Mouse (Mus musculus) spleen, postnatal 4 days (tissue): ENCODE data around the gene Jtb.
A peak's percentile ranks its signal among the peaks of the same experiment; 100 is the strongest.

Experiments used
- DNase-seq, 2 experiments: peaks; one replicate each; pipeline ENCODE4 v3.0.0; 2022; ENCODE audit warnings: low spot score in 2 of 2

Gene Jtb

GRCm38 (mm10) chr3:90231507-90232333, at the start of gene Jtb:
Gene Jtb, plus strand, starts transcription at chr3:90231597.
- DNase-seq, result peak; percentile 87 to 93

DNA sequence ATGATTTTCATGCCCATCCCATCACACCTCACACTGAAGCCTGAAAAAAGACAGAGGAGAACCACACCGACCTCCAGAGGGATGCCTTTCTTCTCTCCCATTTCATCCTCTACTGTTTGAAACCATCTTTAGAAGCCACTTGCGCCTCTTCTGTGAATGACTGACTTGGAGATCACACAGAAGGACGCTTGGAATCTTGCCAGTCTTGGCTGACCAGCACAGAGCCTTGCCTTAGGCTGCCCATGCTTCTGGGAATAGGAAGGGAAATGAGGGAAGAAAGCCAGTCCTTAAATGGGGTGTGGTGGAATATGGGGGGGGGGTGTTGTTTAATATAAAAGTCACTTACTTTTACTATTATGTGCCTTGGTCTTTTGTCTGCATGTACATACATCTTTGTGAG, 47.8 kb upstream of the Jtb start:
- no peak for DNase-seq

- DNase-seq, result no peak
Observed at GRCm38 (mm10) chr3:90190859-90191510, 40.4 kb upstream of the Jtb start.

GRCm38 (mm10) chr3:90194759-90195158, 36.6 kb upstream of the Jtb start:
- no peak for DNase-seq

DNA sequence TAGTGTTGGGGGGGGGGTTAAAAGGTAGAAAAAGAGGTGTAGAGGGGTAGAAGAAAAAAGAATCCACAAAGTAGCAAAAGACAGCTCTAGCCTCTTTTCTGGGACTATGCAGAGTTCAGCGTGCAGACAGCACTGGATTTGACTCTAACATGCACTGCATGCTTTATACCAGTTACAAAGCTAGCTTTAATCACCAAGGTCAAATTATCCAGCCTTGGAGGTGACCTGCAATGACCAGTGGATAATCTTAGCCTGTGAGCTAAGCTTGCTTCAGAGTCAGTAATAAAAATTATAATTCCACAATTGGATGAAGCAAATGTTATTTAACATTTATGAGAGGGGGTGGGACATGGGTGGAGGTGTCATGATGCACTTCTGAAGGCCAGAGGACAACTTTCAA, 35.8 kb upstream of the Jtb start:
- DNase-seq, result no peak

DNA sequence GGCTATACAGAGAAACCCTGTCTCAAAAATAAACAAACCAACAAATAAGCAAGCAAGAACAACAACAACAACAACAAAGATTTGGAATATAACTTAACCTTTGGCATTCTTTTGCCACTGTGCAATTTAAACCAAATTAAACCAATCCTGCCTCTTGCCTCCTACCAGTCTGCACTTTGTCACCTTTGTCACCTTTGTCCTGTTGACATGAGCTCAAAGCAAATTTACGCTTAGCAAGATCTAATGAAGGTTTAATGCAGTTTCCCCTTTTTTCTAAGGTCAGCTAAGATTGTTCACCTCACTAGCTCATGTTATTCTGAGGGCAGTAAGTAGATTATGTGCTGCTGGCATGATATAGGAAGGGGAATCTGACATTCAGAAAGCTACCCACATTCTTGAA, 33.8 kb upstream of the Jtb start:
- no peak for DNase-seq

DNA sequence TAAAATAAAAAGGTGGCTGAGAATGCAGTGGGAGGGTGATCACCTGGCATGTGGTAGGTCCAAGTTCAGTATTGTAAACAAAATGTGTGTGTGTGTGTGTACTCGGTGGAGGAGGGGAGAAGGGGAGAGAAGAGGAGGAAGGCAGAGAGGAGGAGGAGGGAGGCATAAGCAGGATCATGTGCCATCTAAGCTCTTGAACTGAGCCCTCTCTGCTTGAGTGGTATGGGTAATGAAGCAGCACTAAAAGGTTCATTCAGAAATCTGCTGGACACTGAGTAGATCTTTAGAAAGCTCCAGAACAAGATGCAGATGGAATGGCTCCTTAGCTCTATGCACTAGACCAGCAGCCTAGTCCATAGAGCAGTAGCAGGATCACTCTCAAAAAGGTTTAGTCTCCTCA, 28.5 kb upstream of the Jtb start:
- no peak for DNase-seq

GRCm38 (mm10) chr3:90203619-90204018, 27.8 kb upstream of the Jtb start:
- no peak for DNase-seq

DNA sequence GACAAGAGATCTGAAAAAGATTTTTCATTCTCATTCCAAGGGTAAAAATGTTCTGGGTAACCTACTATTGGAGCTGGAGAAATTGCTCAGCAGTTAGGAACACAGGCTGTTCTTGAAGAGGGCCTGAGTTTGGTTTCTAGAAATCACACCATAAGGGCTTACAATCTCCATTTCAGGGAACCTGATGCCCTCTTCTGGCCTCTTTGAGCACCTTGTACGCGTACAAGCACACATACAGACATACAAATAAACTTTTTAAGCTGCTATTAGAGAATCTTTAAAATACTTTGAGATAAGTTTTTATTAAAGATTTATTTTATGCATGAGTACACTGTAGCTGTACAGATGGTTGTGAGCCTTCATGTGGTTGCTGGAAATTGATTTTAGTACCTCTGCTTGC, 26.8 kb upstream of the Jtb start:
- DNase-seq, result no peak

DNA sequence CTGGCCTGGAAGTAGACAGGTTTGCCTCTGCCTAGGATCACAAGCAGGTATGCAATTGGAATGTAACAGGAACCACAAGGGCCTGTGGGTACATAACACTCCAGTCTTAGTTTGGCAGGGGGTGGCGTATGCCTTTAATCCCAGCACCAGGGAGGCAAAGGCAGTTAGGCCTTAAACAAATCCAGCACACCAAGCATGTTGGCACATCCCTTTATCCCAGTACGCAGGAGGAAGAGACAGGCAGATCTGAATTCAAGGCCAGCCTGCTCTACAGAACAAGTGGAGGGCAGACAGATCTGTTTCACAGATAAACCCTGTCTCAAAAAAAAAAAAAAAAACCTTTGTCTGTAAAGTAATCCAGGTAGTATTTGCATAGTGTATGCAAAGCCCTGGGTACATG, 22.7 kb upstream of the Jtb start:
- no peak for DNase-seq

DNA sequence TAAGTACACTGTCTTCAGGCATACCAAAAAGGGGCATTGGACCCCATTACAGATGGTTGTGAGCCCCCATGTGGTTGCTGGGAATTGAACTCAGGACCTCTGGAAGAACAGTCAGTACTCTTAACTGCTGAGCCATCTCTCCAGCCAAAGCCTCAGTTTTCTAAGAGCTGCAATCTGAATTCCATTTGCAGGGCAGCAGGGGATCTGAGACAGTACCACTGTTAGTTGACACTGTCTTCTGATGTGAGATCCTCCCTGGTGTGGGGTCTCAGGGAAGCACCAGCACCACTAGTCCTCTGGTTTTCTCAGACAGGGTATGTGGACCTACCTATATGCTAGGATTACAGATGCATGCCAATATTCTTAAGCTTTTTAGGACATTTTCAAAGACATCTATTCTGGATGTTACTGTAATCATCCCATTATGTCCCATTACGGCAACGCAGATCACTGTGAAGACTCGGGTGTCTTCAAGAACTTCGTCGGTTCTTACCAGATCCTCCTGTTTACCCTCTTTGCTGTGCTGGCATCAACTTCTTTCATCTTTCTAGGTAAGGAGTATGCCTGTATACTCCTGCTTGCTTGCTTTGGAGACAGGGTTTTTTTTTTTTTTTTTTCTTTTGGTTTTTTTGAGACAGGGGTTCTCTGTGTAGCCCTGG, 21.4 kb upstream of the Jtb start:
- no peak for DNase-seq

- no peak for DNase-seq
Observed at GRCm38 (mm10) chr3:90211475-90212398, 19.7 kb upstream of the Jtb start.

- DNase-seq, result no peak
Observed at GRCm38 (mm10) chr3:90212723-90213122, 18.7 kb upstream of the Jtb start.

DNA sequence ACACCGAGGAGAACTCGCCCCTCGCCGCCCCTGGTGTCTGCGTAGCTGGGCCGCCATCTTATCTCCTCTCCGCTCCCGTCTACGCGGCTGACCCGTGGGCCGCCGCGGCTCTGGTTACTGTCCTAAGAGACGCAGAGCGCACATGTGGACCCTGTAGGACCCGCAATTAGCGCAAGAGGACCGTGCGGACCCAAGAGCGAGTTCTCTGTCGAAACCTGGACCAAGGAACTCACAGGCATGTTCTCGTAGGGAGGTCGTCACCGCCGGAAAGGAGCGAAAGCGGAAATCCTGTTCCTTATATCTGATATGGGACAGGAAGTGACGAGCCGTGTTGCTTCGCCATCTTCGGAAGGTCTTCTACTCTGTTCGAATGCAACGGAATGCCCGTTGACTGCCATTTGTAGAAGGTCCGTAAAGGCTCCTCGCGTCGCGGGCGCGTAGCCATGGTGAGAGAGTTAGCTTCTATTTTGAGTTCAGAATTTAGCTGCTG, 18.0 kb upstream of the Jtb start, which contains the start of the genes Rps27 and Rab13:
Gene Rps27, minus strand, starts transcription at position 275 of the 490 bp plus-strand sequence.
Gene Rab13, plus strand, starts transcription at position 319 of the 490 bp plus-strand sequence.
- DNase-seq, result peak; percentile 83 to 90

GRCm38 (mm10) chr3:90213956-90214684, 17.3 kb upstream of the Jtb start:
- no peak for DNase-seq

DNA sequence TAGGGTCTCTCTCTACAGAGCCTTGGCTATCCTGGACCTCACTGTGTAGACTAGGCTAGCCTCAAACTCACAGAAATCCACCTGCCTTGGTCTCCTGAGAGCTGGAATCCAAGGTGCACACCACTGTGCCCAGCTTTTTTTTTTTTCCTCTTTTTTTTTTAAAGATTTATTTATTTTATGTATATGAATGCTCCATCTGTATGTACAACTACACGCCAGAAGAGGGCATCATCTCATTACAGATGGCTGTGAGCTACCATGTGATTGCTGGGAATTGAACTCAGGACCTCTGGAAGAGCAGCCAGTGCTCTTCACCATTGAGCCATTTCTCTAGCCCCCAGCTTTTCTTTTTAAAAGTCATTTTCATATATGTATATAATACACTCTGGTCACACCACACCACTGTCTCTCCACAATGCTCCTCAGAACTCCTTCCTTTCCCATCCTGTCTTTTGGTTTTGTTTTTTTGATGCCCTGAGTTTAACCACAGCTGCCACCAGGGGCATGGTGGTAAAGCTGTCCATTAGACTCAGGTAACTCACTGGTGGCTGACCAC, 15.5 kb upstream of the Jtb start:
- DNase-seq, result no peak

- peak in 1 of 2 experiments; percentile 37 for DNase-seq
Observed at GRCm38 (mm10) chr3:90220088-90220487, 11.3 kb upstream of the Jtb start.

DNA sequence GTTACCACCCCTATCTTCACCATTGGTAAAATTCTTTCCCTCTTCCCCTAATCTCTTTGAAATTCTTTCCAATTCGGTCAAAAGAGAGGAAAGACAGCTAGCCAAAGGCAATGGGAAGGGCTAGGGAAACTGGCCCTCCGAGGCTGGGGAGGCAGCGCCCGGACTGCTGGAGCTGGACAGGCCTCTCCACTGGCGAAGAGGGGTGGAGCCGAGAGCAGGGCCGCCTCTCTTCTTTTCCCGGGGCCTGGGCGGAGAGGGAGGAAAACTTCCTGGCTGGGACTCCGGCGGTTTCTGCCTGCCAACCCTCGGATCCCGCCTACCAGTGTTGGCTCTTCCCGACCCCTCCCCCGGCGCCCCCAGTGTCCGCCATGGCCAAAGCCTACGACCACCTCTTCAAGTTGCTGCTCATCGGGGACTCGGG, 10.9 kb upstream of the Jtb start:
- DNase-seq, result peak; percentile 41 to 74

- DNase-seq, result no peak
Observed at GRCm38 (mm10) chr3:90221123-90221522, 10.3 kb upstream of the Jtb start.

DNA sequence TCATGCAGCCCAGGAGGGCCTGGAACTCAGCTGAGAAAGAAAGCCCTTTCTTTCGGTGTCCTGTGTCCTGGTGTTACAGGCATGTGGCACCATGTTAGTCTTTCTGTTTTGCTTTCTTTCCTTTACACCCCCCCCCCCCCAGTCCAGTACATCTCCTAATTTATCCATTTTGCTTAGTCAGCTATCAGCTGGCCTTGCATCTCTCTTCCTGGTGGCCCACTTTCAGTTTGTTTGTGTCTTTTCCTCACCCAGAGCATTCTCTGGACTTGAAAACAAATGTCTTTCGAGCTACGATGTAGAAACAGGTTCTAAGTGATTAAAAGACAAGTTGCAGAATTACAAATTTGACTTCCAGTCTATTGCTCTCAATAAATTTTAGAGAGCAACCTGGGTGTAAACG, 8.9 kb upstream of the Jtb start:
- DNase-seq, result no peak
